Mouse (Mus musculus) Patski (cell line): ENCODE measurements around the gene Disp2. TPM values are rescaled to one million over a fixed set of nuclear protein-coding genes. Genes with fewer than 3 reads are reported as not detected.
A peak's percentile ranks its signal among the peaks of the same experiment; 100 is the strongest.

Experiments used
- ATAC-seq: fragments of 100-300 bp; one replicate; pipeline ENCODE4 v1.8.0; 2021
- CTCF ChIA-PET: fragments of 350-600 bp; sonication (Branson Sonifier 250); formaldehyde crosslinking; loops from one replicate; lab custom pipeline; 2022; ENCODE audit warnings: inconsistent platforms; lab: Charles Lee
- POLR2A ChIA-PET: fragments of 350-600 bp; sonication (Branson Sonifier 250); formaldehyde crosslinking; loops from one replicate; lab custom pipeline; 2022; ENCODE audit warnings: antibody characterized with exemption, inconsistent platforms; lab: Charles Lee
- DNase-seq: peaks from one replicate; pipeline ENCODE4 v3.0.0-alpha.2; 2011; ENCODE audit warnings: low read depth, low spot score
- H3K27me3 ChIP-seq: fragments of 371-371 bp; one replicate; pipeline ENCODE4 v1.5.1; 2021
- CTCF ChIP-seq: fragments of 100-300 bp; IDR thresholded peaks from one replicate; pipeline ENCODE4 v1.5.1; 2021
- in situ Hi-C: fragments of 300-500 bp; cut with MboI; formaldehyde crosslinking; loops from 3 replicates; pipeline ENCODE4 v1.11.1; 2018; ENCODE audit warnings: low pct_unique_long_range_greater_than_20kb, mixed read lengths
- polyA plus RNA-seq: library from polyadenylated mRNA; unstranded; gene quantifications from one replicate; pipeline ENCODE4 v1.2.3, GENCODE M21; 2021

Gene Disp2
- polyA plus RNA-seq, 1 experiment from 2014 or later, result 0.03 TPM

- ChIA-PET CTCF (no interaction called here), POLR2A (interaction anchor here (1.1 kb wide), 2 partner anchors 10 to 19 kb away, joined by 4 read pairs; no protein-coding TSS in a partner anchor)
- in situ Hi-C loops, result loop anchor here (25.0 kb wide), 1 partner anchor 257 kb away; the partner anchor contains the start of gene Srp14
- DNase-seq, result no peak
- no peak for ATAC-seq
- peaks cover 5% of the 10 kb centered on the region for H3K27me3 ChIP-seq
- TF ChIP-seq CTCF, result no peak
Observed at GRCm38 (mm10) chr2:118744621-118745020, 34.9 kb upstream of the Disp2 start.

DNA sequence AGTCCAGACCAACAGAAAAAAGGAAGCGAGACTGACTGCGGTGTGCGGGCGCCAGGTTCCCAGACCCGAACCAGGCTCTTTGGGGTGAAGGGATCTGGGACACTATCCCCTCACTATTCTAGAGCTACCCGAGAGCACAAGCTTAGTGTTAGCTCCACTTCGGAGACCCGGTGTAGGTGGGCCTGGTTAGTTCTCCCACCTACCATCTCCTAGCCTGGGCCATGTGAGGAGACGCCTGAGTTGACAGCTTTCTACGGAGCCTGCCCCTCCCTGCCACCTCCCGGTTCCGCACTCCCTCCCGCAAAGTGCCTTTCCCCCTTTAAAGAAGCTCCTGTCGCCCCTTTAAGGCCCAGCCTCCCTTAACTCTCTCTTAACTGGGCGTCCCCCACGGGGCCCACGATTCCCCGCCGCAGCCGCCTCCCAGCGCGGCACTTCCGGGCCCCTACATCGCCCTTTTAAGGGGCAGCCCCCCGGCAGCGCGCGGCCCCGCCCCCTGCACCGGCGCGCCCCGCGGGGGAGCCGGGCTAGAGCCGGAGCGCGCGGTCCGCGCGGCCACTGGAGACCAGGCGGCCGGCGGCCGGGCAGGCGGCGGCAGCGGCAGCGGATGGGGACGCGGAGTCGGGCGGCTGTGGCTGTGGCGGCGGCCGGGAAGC, 34.2 kb upstream of the Disp2 start, which contains the start of gene Inafm2:
Gene Inafm2, plus strand, starts transcription at position 527 of the 653 bp plus-strand sequence.
- in situ Hi-C loops, result loop anchor here (25.0 kb wide), 1 partner anchor 258 kb away; the partner anchor contains the start of gene Srp14
- CTCF ChIA-PET, result interaction anchor here (1.0 kb wide), 1 partner anchor 17 kb away, joined by 3 read pairs; the partner anchor contains the start of gene Ccdc9b
- DNase-seq (no peak), ATAC-seq (peak; percentile 86)
- TF ChIP-seq CTCF, result no peak
- POLR2A ChIA-PET, result interaction anchor here (0.7 to 1.1 kb wide), 4 partner anchors 9 to 19 kb away, joined by 3 to 4 read pairs (median 4); no protein-coding TSS in a partner anchor
- H3K27me3 ChIP-seq, result peaks cover 5% of the 10 kb centered on the region

- POLR2A ChIA-PET, result interaction anchor here (0.7 to 1.9 kb wide), 5 partner anchors 8 to 116 kb away, joined by 4 to 10 read pairs (median 4); partner anchors contain the start of gene Ccdc9b
- no peak for TF ChIP-seq CTCF
- in situ Hi-C loops, result loop anchor here (25.0 kb wide), 1 partner anchor 259 kb away; the partner anchor contains the start of gene Srp14
- no peak for DNase-seq
- CTCF ChIA-PET, result interaction anchor here (1.0 to 5.1 kb wide), 2 partner anchors 14 to 16 kb away, joined by 3 to 34 read pairs; partner anchors contain the start of gene Ccdc9b
- H3K27me3 ChIP-seq, result peaks cover 5% of the 10 kb centered on the region
- peak; percentile 23 for ATAC-seq
Observed at GRCm38 (mm10) chr2:118745915-118746901, 33.3 kb upstream of the Disp2 start.

DNA sequence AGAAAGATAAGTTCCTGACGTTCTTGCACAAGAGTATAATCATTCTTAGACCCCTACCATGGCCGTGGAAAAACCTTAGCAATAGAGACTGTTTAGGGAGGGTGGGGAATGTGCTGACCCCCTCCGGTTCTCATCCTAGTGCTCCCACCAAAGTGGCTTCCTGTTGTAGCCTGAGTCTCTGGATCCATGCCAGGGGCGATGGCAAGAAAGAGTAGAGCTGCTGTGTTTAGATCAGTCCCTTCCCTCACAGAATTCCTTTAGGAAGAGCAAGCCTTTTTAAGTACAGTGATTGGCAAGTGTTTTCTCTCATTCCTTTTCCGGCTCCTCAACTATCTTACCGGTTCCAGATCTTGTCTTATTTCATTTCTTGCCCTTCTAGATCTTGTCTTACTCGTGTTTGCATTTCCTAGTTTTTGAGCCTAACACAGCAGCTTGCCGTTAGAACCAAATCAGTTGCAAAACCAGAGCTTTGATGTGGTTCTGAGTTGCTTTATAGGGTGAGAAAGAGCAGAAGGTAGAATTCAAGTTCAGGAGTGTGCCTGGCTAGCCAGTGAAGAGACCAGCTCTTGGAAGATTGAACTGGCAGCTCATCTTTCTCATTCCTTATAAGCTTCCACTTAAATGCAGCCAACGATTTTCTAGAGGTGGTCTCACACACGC, 32.1 kb upstream of the Disp2 start:
- H3K27me3 ChIP-seq, result no peaks in the 10 kb centered on the region
- DNase-seq, result no peak
- no peak for TF ChIP-seq CTCF
- in situ Hi-C loops, result loop anchor here (25.0 kb wide), 1 partner anchor 260 kb away; the partner anchor contains the start of gene Srp14
- POLR2A ChIA-PET, result interaction anchor here (0.7 to 1.9 kb wide), 3 partner anchors 12 to 115 kb away, joined by 4 to 10 read pairs (median 6); partner anchors contain the start of gene Ccdc9b
- ATAC-seq, result no peak
- CTCF ChIA-PET, result interaction anchor here (5.1 kb wide), 1 partner anchor 12 kb away, joined by 34 read pairs; the partner anchor contains the start of gene Ccdc9b

DNA sequence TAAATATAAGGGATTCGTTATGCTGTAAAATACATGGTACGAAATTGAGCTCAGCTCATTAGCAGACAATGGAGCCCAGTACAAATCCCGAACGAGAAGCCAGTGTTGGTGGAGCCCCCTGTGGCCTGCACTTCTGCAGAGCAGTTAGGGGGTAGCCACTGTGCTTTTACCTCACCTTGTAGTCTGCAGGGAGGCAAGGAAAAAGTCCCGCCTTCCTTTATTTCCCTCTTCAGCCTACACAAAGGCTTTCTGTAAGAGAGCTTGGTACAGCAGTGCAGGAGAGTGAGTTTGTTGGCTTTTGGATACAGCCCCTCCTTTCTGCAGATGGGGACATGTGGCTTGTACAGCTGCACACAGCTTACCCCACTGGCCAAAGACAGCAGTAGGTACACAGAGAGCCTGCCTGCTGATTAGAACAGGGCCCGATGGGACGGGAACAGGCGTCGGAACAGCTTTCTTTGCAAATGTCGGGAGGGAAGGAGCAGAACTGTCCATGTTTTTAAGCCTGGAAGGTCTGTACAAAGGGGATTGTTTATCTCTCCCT, 30.1 kb upstream of the Disp2 start:
- ChIA-PET POLR2A (interaction anchor here (0.9 to 1.8 kb wide), 3 partner anchors 11 to 14 kb away, joined by 3 to 5 read pairs (median 4); partner anchors contain the start of gene Ccdc9b), CTCF (interaction anchor here (1.2 to 5.1 kb wide), 3 partner anchors 10 to 111 kb away, joined by 3 to 34 read pairs (median 3); partner anchors contain the start of gene Ccdc9b)
- in situ Hi-C loops, result loop anchor here (25.0 kb wide), 1 partner anchor 262 kb away; the partner anchor contains the start of gene Srp14
- DNase-seq (no peak), ATAC-seq (no peak)
- H3K27me3 ChIP-seq, result no peaks in the 10 kb centered on the region
- no peak for TF ChIP-seq CTCF

DNA sequence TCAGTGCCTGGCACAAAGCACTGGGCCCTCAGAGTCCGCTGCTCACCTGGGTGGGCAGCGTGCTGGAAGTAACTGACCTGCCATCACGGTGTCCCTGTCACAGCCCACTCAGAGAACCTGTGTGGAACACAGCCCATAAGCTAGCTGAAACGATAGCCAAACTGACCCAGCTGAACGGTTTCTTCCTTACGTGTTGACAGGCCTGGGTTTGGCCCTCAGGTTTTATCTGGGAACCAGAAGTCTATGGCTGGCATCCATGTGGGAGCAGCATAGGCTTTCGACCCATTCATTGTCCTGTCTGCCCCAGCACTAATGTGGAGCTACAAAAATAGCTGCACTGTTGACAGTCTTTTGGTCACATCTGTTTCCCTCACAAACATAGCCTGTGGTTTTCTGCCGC, 29.0 kb upstream of the Disp2 start:
- CTCF ChIA-PET, result interaction anchor here (1.2 to 5.1 kb wide), 3 partner anchors 9 to 112 kb away, joined by 3 to 34 read pairs (median 3); partner anchors contain the start of gene Ccdc9b
- POLR2A ChIA-PET, result interaction anchor here (1.8 kb wide), 1 partner anchor 10 kb away, joined by 5 read pairs; no protein-coding TSS in a partner anchor
- ATAC-seq, result no peak
- DNase-seq, result no peak
- in situ Hi-C loops, result no loop called here
- TF ChIP-seq CTCF, result no peak
- H3K27me3 ChIP-seq, result no peaks in the 10 kb centered on the region

DNA sequence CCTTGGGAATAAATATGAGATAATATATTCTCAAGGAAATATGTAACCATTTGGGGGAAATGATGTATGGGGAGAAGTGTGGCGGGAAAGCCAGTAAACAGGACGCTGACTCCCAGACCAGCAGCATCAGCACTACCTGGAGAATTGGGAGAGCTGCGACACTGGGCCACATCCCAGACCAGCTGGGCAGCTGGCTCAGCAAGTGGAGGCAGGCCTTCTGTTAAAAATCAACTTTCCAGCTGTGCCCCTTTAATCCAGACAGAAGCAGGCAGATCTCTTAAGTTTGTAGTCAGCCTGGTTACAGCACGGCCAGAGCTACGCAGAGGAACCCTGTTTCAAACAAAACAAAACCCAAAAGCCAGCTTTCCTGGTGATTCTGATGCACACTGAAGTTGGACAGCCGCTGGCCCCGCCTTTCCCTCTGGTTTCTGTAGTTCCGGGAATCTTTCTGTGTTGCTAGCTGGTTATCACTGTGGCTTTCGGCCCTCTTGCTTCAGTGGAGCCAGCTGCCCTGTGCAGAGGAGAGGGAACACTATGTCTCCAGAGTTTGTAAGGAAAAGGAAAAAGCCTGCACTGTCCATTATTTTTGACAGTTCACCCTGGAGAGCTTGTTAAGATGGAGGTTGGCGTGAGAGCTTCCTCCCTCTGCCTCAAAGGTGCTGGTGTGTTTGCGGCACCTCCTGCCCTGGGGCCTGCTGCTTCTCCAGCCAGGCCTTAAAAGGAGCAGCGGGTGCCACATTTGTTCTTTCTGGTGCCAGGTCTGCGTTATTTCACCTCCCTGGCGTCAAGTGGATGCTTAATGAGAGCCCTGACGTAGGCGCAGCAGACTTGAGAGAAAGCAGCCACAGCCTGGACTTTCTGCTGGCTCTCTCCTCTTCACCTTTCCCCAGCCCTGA, 27.4 kb upstream of the Disp2 start:
- ChIA-PET CTCF (no interaction called here), POLR2A (no interaction called here)
- ATAC-seq (no peak), DNase-seq (no peak)
- in situ Hi-C loops, result no loop called here
- TF ChIP-seq CTCF, result no peak
- no peaks in the 10 kb centered on the region for H3K27me3 ChIP-seq

DNA sequence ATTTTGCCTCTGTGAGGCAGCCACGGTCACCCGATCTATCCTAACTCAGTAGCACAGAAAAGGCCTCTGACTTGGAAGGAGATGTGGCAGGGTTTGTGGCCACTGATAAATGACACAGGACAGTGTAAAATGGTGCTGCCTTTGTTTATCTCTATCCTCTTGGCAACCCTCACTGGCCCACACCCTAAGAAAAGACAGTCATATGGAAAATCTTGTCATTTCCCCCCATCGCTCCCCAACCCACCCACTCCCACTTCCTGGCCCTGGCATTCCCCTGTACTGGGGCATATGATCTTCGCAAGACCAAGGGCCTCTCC, 26.8 kb upstream of the Disp2 start:
- POLR2A ChIA-PET, result no interaction called here
- DNase-seq, result no peak
- CTCF ChIA-PET, result no interaction called here
- H3K27me3 ChIP-seq, result no peaks in the 10 kb centered on the region
- no peak for ATAC-seq
- no peak for TF ChIP-seq CTCF
- in situ Hi-C loops, result no loop called here
